Mouse (Mus musculus): ENCODE results near the gene Gm20388. TPM values are rescaled to one million over a fixed set of nuclear protein-coding genes. Genes with fewer than 3 reads are reported as not detected.

The Gm20388 gene
- polyA plus RNA-seq, 1 experiment from 2014 or later, result not detected

DNA sequence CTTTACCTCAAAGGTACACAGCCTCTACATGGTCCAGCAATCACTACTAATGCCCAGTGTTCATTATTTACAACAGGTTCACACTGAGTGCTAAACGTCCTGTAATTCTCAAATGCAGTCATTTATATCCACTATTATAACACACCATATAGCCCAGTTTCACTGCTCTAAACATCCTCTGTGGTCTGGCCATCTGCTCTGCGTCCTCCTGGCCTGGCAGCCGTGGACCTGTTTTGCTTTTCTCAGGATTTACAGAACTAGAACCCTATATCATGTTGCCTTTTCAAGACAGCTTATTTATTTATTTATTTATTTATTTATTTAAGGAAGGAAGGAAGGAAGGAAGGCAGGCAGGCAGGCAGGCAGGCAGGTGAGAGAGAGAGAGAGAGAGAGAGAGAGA lies 3017.2 kb downstream of the Gm20388 start:
- H3K4me2 ChIP-seq (ENCODE audit: low read length), result no peak overlapping the region

DNA sequence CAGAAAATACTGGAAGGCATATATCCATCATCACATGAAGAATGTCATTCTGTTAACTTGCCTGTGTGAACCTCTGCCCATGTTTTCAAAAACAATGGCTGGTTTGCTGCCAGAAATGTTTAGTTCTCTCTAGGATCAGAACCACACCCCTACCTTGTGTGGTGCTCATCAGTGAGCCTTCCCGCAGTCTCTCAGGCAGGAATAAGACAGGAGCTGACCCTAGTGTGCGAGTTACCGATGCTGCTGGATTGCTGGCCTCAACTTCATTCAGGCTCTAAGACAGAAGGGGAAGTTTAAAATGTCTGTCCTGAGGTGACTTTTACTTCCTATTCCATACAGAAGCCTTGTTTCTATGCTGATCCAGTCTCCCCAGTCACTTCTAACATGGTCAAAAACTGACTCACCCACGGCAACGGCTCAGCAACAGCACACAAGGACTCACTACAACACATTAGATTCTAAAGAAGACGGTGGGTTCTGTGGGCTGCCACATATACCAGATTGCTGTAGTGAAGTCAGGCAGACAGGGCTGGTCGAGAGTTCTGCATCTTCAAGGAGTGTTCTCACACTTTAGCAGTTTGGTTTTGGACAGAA lies 3018.1 kb downstream of the Gm20388 start:
- Histone ChIP-seq H3K4me2 (ENCODE audit: low read length) (no peak overlapping the region), H3K4me3 (ENCODE audit: control insufficient read depth in 1 of 2, insufficient read depth in 1 of 2, low read depth in 1 of 2, low read length in 2 of 2) (no peak overlapping the region), H3K27me3 (ENCODE audit: control insufficient read depth, insufficient read depth, low read length) (no peaks in the 10 kb centered on the region), H3K4me1 (ENCODE audit: control insufficient read depth in 2 of 2, insufficient read depth in 2 of 2, low read length in 2 of 2) (peaks cover 21 to 64% of the 10 kb centered on the region in 2 experiments), H3K36me3 (ENCODE audit: control insufficient read depth, insufficient read depth, low read length) (0 out of 2 replicates have a peak, but pooled peaks cover 6% of the 10 kb centered on the region), H3K9me3 (ENCODE audit: control insufficient read depth, low read length) (no peaks in the 10 kb centered on the region), H3K27ac (replicated peaks in 1 of 2; ENCODE audit: control insufficient read depth in 1 of 2, insufficient read depth in 1 of 2, low read depth in 2 of 2, low read length in 2 of 2) (no peak overlapping the region), H3K9ac (ENCODE audit: low read length) (no peak overlapping the region)
- no peak for ATAC-seq (ENCODE audit: insufficient number of reproducible peaks, insufficient read depth, low FRiP score, low read depth)
- 81% methylated on average over 7 of the region's 7 CpGs for WGBS

More for the DNA sequence above, 3017.2 kb downstream of the Gm20388 start:
- no peak overlapping the region for H3K9ac ChIP-seq (ENCODE audit: low read length)
- H3K27me3 ChIP-seq (ENCODE audit: control insufficient read depth, insufficient read depth, low read length), result no peaks in the 10 kb centered on the region
- ATAC-seq (ENCODE audit: insufficient number of reproducible peaks, insufficient read depth, low FRiP score, low read depth), result no peak
- no peaks in the 10 kb centered on the region for H3K9me3 ChIP-seq (ENCODE audit: control insufficient read depth, low read length)
- no peak overlapping the region for H3K4me3 ChIP-seq (ENCODE audit: control insufficient read depth in 1 of 2, insufficient read depth in 1 of 2, low read depth in 1 of 2, low read length in 2 of 2)
- WGBS, result 85% methylated on average over 3 of the region's 3 CpGs
- H3K27ac ChIP-seq (replicated peaks in 1 of 2; ENCODE audit: control insufficient read depth in 1 of 2, insufficient read depth in 1 of 2, low read depth in 2 of 2, low read length in 2 of 2), result no peak overlapping the region
- H3K36me3 ChIP-seq (ENCODE audit: control insufficient read depth, insufficient read depth, low read length), result 0 out of 2 replicates have a peak, but pooled peaks cover 6% of the 10 kb centered on the region
- H3K4me1 ChIP-seq (ENCODE audit: control insufficient read depth in 2 of 2, insufficient read depth in 2 of 2, low read length in 2 of 2), result peaks cover 21 to 70% of the 10 kb centered on the region in 2 experiments

DNA sequence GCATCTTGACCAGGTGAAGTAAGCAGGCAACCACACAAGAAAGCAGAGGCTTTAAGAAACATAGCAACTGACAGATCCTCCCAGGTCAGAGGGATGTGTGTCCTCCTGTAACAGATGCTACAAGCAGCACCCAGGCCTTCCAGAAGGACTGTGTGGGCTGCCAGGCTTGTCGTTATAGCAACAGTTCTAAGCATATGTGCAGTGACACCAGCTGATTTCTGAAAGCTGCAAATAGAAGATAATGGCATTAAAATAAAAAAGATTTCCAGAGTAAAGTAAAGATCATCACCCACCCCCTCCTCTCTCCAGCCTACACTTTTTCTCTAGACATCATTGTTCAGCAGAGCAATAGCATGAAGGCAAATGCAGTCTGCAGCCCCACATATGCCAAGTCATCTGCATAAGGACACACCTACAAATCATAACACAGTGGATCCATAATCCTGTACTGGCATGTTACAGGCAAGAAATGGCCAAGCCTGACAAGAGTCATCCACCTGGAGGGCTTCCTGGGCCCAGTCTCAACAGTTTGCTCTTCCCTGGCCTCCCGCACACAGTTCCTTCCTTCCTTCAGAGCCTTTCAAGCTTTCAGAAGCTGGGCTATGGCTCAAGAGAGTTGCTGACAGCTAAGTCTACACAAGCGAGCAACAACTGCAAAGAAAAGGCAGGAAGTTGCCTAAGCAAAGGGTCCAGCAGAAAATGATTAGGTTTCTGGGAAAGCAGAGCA lies 3021.4 kb downstream of the Gm20388 start:
- 0 out of 2 replicates have a peak, but pooled peaks cover 3% of the 10 kb centered on the region for H3K36me3 ChIP-seq (ENCODE audit: control insufficient read depth, insufficient read depth, low read length)
- H3K4me3 ChIP-seq (ENCODE audit: control insufficient read depth in 1 of 2, insufficient read depth in 1 of 2, low read depth in 1 of 2, low read length in 2 of 2), result no peak overlapping the region
- H3K4me1 ChIP-seq (ENCODE audit: control insufficient read depth in 2 of 2, insufficient read depth in 2 of 2, low read length in 2 of 2), result peaks cover 12 to 48% of the 10 kb centered on the region in 2 experiments
- H3K9me3 ChIP-seq (ENCODE audit: control insufficient read depth, low read length), result no peaks in the 10 kb centered on the region
- no peaks in the 10 kb centered on the region for H3K27me3 ChIP-seq (ENCODE audit: control insufficient read depth, insufficient read depth, low read length)
- H3K9ac ChIP-seq (ENCODE audit: low read length), result no peak overlapping the region
- H3K4me2 ChIP-seq (ENCODE audit: low read length), result no peak overlapping the region
- no peak for ATAC-seq (ENCODE audit: insufficient number of reproducible peaks, insufficient read depth, low FRiP score, low read depth)
- 29% methylated on average over 3 of the region's 3 CpGs for WGBS
- H3K27ac ChIP-seq (replicated peaks in 1 of 2; ENCODE audit: control insufficient read depth in 1 of 2, insufficient read depth in 1 of 2, low read depth in 2 of 2, low read length in 2 of 2), result peak overlapping the region; percentile 23 to 50; a peak in 2 of 4 replicates

- Histone ChIP-seq H3K27me3 (ENCODE audit: control insufficient read depth, insufficient read depth, low read length) (no peaks in the 10 kb centered on the region), H3K4me2 (ENCODE audit: low read length) (no peak overlapping the region), H3K27ac (replicated peaks in 1 of 2; ENCODE audit: control insufficient read depth in 1 of 2, insufficient read depth in 1 of 2, low read depth in 2 of 2, low read length in 2 of 2) (peak overlapping the region; percentile 23 to 50; a peak in 2 of 4 replicates), H3K4me1 (ENCODE audit: control insufficient read depth in 2 of 2, insufficient read depth in 2 of 2, low read length in 2 of 2) (peaks cover 15 to 50% of the 10 kb centered on the region in 2 experiments), H3K36me3 (ENCODE audit: control insufficient read depth, insufficient read depth, low read length) (no peaks in the 10 kb centered on the region), H3K9me3 (ENCODE audit: control insufficient read depth, low read length) (no peaks in the 10 kb centered on the region), H3K9ac (ENCODE audit: low read length) (no peak overlapping the region), H3K4me3 (ENCODE audit: control insufficient read depth in 1 of 2, insufficient read depth in 1 of 2, low read depth in 1 of 2, low read length in 2 of 2) (no peak overlapping the region)
- 51% methylated on average over 2 of the region's 2 CpGs for WGBS
- no peak for ATAC-seq (ENCODE audit: insufficient number of reproducible peaks, insufficient read depth, low FRiP score, low read depth)
Measured at GRCm38 (mm10) chr8:122932561-122932959, 3021.9 kb downstream of the Gm20388 start.

GRCm38 (mm10) chr8:122933973-122934372 lies 3023.3 kb downstream of the Gm20388 start:
- Histone ChIP-seq H3K27me3 (ENCODE audit: control insufficient read depth, insufficient read depth, low read length) (no peaks in the 10 kb centered on the region), H3K4me3 (ENCODE audit: control insufficient read depth in 1 of 2, insufficient read depth in 1 of 2, low read depth in 1 of 2, low read length in 2 of 2) (no peak overlapping the region), H3K4me2 (ENCODE audit: low read length) (no peak overlapping the region), H3K9ac (ENCODE audit: low read length) (no peak overlapping the region), H3K36me3 (ENCODE audit: control insufficient read depth, insufficient read depth, low read length) (no peaks in the 10 kb centered on the region), H3K9me3 (ENCODE audit: control insufficient read depth, low read length) (no peaks in the 10 kb centered on the region), H3K27ac (replicated peaks in 1 of 2; ENCODE audit: control insufficient read depth in 1 of 2, insufficient read depth in 1 of 2, low read depth in 2 of 2, low read length in 2 of 2) (no peak overlapping the region), H3K4me1 (ENCODE audit: control insufficient read depth in 2 of 2, insufficient read depth in 2 of 2, low read length in 2 of 2) (peaks cover 23 to 61% of the 10 kb centered on the region in 2 experiments)
- no peak for ATAC-seq (ENCODE audit: insufficient number of reproducible peaks, insufficient read depth, low FRiP score, low read depth)

DNA sequence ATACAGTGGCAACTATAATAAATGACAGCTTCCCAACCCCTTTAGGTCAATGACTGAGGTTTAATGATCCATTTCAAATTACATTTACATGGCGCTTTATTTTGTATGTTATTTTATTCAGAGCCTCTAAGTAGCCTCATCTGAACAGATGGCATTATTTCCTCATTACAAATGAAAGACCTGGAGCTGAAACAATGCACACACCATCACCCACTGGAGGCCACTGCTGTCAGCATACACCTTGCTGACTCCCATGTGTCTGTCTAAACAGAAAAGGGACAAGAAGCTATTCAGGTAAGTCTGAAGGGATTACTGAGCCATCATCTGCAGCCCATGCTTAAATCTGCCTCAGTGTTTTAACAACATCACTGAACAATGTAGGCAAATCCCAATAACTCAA lies 3024.5 kb downstream of the Gm20388 start:
- WGBS, result 88% methylated on average over 1 of the region's 1 CpGs
- Histone ChIP-seq H3K27ac (replicated peaks in 1 of 2; ENCODE audit: control insufficient read depth in 1 of 2, insufficient read depth in 1 of 2, low read depth in 2 of 2, low read length in 2 of 2) (no peak overlapping the region), H3K27me3 (ENCODE audit: control insufficient read depth, insufficient read depth, low read length) (no peaks in the 10 kb centered on the region), H3K36me3 (ENCODE audit: control insufficient read depth, insufficient read depth, low read length) (no peaks in the 10 kb centered on the region), H3K4me2 (ENCODE audit: low read length) (no peak overlapping the region), H3K9ac (ENCODE audit: low read length) (no peak overlapping the region), H3K4me3 (ENCODE audit: control insufficient read depth in 1 of 2, insufficient read depth in 1 of 2, low read depth in 1 of 2, low read length in 2 of 2) (no peak overlapping the region), H3K4me1 (ENCODE audit: control insufficient read depth in 2 of 2, insufficient read depth in 2 of 2, low read length in 2 of 2) (peaks cover 25 to 61% of the 10 kb centered on the region in 2 experiments), H3K9me3 (ENCODE audit: control insufficient read depth, low read length) (no peaks in the 10 kb centered on the region)
- no peak for ATAC-seq (ENCODE audit: insufficient number of reproducible peaks, insufficient read depth, low FRiP score, low read depth)

DNA sequence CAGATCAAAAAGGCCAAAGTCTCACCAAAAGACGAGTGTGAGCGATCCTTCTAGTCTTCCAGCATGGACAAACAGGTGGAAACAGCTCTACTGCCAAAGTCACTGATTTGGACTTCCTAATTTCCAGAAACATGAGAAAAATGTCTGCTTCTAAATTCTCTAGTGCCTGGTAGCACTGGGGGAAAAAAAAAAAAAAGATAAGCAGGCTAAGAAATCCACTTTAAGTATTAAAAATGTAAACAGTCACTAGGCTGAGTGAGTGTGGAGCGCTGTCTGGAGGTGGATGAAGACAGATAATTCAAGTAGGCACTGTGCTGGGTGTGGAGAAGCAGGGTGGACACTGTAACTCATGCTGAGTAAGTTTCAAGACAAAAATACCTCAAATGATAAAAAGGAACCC lies 3025.3 kb downstream of the Gm20388 start:
- WGBS, result 72% methylated on average over 3 of the region's 3 CpGs
- no peaks in the 10 kb centered on the region for H3K27me3 ChIP-seq (ENCODE audit: control insufficient read depth, insufficient read depth, low read length)
- no peak overlapping the region for H3K4me2 ChIP-seq (ENCODE audit: low read length)
- no peak overlapping the region for H3K27ac ChIP-seq (replicated peaks in 1 of 2; ENCODE audit: control insufficient read depth in 1 of 2, insufficient read depth in 1 of 2, low read depth in 2 of 2, low read length in 2 of 2)
- H3K4me1 ChIP-seq (ENCODE audit: control insufficient read depth in 2 of 2, insufficient read depth in 2 of 2, low read length in 2 of 2), result peaks cover 25 to 55% of the 10 kb centered on the region in 2 experiments
- H3K9ac ChIP-seq (ENCODE audit: low read length), result no peak overlapping the region
- H3K4me3 ChIP-seq (ENCODE audit: control insufficient read depth in 1 of 2, insufficient read depth in 1 of 2, low read depth in 1 of 2, low read length in 2 of 2), result no peak overlapping the region
- no peaks in the 10 kb centered on the region for H3K9me3 ChIP-seq (ENCODE audit: control insufficient read depth, low read length)
- ATAC-seq (ENCODE audit: insufficient number of reproducible peaks, insufficient read depth, low FRiP score, low read depth), result no peak
- H3K36me3 ChIP-seq (ENCODE audit: control insufficient read depth, insufficient read depth, low read length), result no peaks in the 10 kb centered on the region

Data from heart, embryonic 14.5 days (tissue).